Mouse (Mus musculus) liver, postnatal 0 days (tissue): ENCODE measurements around the gene Ppp6r2. TPM values are rescaled to one million over a fixed set of nuclear protein-coding genes. Genes with fewer than 3 reads are reported as not detected.

Experiments
- ATAC-seq: fragments of 200-750 bp; cut with Nextera tagmentation; 2 replicates; pipeline ENCODE4 v1.8.0; 2017; ENCODE audit warnings: mild to moderate bottlenecking, moderate library complexity
- DNase-seq: peaks from one replicate; pipeline ENCODE4 v3.0.0-alpha.2; 2016
- H3K27ac ChIP-seq: fragments of 300-500 bp; sonication (generic); 2 replicates; pipeline ENCODE4 v1.5.1; 2014; ENCODE audit warnings: antibody characterized with exemption, moderate library complexity, mild to moderate bottlenecking, low read depth
- H3K27me3 ChIP-seq: fragments of 300-500 bp; sonication (generic); 2 replicates; pipeline ENCODE4 v1.6.1; 2014; ENCODE audit warnings: low read length, control low read depth, mixed read lengths; ENCODE audit not compliant: insufficient read depth
- H3K36me3 ChIP-seq: fragments of 300-500 bp; sonication (generic); replicated peaks from 2 replicates; pipeline ENCODE4 v1.6.1; 2014; ENCODE audit warnings: mild to moderate bottlenecking, control low read depth, low read length, moderate library complexity, mixed read lengths; ENCODE audit not compliant: insufficient read depth
- H3K4me1 ChIP-seq: fragments of 300-500 bp; sonication (generic); 2 replicates; pipeline ENCODE4 v1.6.1; 2014; ENCODE audit warnings: antibody characterized with exemption, mild to moderate bottlenecking, control low read depth; ENCODE audit not compliant: insufficient read depth
- H3K4me2 ChIP-seq: fragments of 300-500 bp; sonication (generic); 2 replicates; pipeline ENCODE4 v1.6.1; 2014; ENCODE audit warnings: low read depth, mild to moderate bottlenecking, low read length, moderate library complexity, mixed read lengths
- H3K4me3 ChIP-seq: fragments of 300-500 bp; sonication (generic); 2 replicates; pipeline ENCODE4 v1.5.1; 2014; ENCODE audit warnings: low read depth, low read length
- H3K9ac ChIP-seq: fragments of 300-500 bp; sonication (generic); replicated peaks from 2 replicates; pipeline ENCODE4 v1.6.1; 2014; ENCODE audit warnings: mild to moderate bottlenecking, moderate library complexity
- H3K9me3 ChIP-seq: fragments of 300-500 bp; sonication (generic); 2 replicates; pipeline ENCODE4 v1.6.1; 2016; ENCODE audit warnings: mild to moderate bottlenecking, control low read depth, low read length, mixed read lengths
- CTCF ChIP-seq: sonication (generic); IDR thresholded peaks from 2 replicates; pipeline ENCODE4 v1.5.1; 2016; ENCODE audit warnings: antibody characterized with exemption, low read depth
- EP300 ChIP-seq: IDR thresholded peaks from 2 replicates; pipeline ENCODE4 v1.6.1; 2016; ENCODE audit warnings: antibody characterized with exemption, low read depth, mild to moderate bottlenecking
- WGBS: fragments of 180-500 bp; shearing (Covaris S2); extraction: QIAGEN DNeasy Blood & Tissue Kit; methylation state at CpG from one replicate; pipeline ENCODE4 v1.1.7; 2014; ENCODE audit not compliant: insufficient replicate concordance; 5-methylcytosine and 5-hydroxymethylcytosine counted together
- polyA plus RNA-seq: library from polyadenylated mRNA; unstranded; fragments of >200 nt; fragmentation: Nextera tagmentation; extraction: Ambion mirVana; gene quantifications from 2 replicates; pipeline ENCODE4 v1.2.1, GENCODE M21; 2015

Gene Ppp6r2
- polyA plus RNA-seq, 1 experiment from 2014 or later: 18.1 TPM

- peak; percentile 39 for DNase-seq
- TF ChIP-seq CTCF (no peak), EP300 (no peak)
- no peaks in the 10 kb centered on the region for H3K36me3 ChIP-seq
- peaks cover 18% of the 10 kb centered on the region for H3K4me1 ChIP-seq
- H3K4me3 ChIP-seq: peak overlapping the region; percentile 96
- peak overlapping the region; percentile 99 for H3K27ac ChIP-seq
- no peak for ATAC-seq
- peak overlapping the region; percentile 98 for H3K9ac ChIP-seq
- H3K4me2 ChIP-seq: peak overlapping the region; percentile 95
- no peaks in the 10 kb centered on the region for H3K9me3 ChIP-seq
- no peaks in the 10 kb centered on the region for H3K27me3 ChIP-seq
- WGBS: 32% methylated on average over 6 of the region's 6 CpGs
Observed at GRCm38 (mm10) chr15:89195261-89195681, 16.1 kb upstream of the Ppp6r2 start.

- no peak for TF ChIP-seq EP300
- TF ChIP-seq CTCF: no peak
- WGBS: under 1% methylated on average over 23 of the region's 25 CpGs
Observed at GRCm38 (mm10) chr15:89195690-89196312, 15.6 kb upstream of the Ppp6r2 start.

GRCm38 (mm10) chr15:89196313-89196706 lies 15.0 kb upstream of the Ppp6r2 start, which contains the start of gene Dennd6b:
Gene Dennd6b (minus strand): TSS chr15:89196496.
- Histone ChIP-seq H3K4me3 (peak within 1 kb of the TSS; percentile 96), H3K27me3 (no peaks in the 10 kb centered on the region), H3K4me2 (peak within 1 kb of the TSS; percentile 95), H3K4me1 (peaks cover 18% of the 10 kb centered on the region), H3K9me3 (no peaks in the 10 kb centered on the region), H3K9ac (peak within 1 kb of the TSS; percentile 98), H3K27ac (peak within 1 kb of the TSS; percentile 99), H3K36me3 (no peaks in the 10 kb centered on the region)
- WGBS: 0% methylated on average over 33 of the region's 38 CpGs
- peak; percentile 98 for ATAC-seq
- TF ChIP-seq EP300 (peak; percentile 38; the same call in 1 of the 2 replicates), CTCF (peak; percentile 97)
- peak; percentile 97 for DNase-seq

More at GRCm38 (mm10) chr15:89195690-89196312, 15.6 kb upstream of the Ppp6r2 start:
- H3K4me2 ChIP-seq: peak overlapping the region; percentile 95
- H3K4me1 ChIP-seq: peaks cover 18% of the 10 kb centered on the region
- no peaks in the 10 kb centered on the region for H3K36me3 ChIP-seq
- no peaks in the 10 kb centered on the region for H3K27me3 ChIP-seq
- peak overlapping the region; percentile 98 for H3K9ac ChIP-seq
- H3K4me3 ChIP-seq: peak overlapping the region; percentile 96
- ATAC-seq (peak; percentile 92), DNase-seq (peak; percentile 92)
- H3K9me3 ChIP-seq: no peaks in the 10 kb centered on the region
- H3K27ac ChIP-seq: peak overlapping the region; percentile 99

DNA sequence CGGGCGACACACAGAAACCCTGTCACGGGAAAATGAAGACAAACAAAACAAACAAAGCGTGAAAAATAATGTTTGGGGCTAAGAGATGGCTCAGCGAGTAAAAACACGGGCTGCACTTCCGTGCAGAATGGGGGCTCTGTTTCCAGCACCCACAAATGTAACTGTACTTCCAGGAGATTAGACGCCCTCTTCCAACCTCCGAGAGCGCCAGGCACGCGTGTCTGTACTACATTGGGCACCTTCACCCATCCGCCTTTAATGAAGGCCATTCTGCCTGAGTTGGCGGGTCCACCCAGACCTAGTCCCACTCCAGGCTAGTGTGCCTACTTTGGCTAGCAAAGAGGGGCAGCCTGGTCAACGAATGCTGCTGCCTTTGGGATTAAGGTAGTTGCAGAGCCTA lies 14.3 kb upstream of the Ppp6r2 start:
- TF ChIP-seq EP300: no peak
- TF ChIP-seq CTCF: no peak
- peak overlapping the region; percentile 99 for H3K27ac ChIP-seq
- no peak for ATAC-seq

GRCm38 (mm10) chr15:89207457-89207856 lies 3.9 kb upstream of the Ppp6r2 start:
- Histone ChIP-seq H3K9me3 (peaks cover 8% of the 10 kb centered on the region), H3K4me2 (no peak overlapping the region), H3K36me3 (no peaks in the 10 kb centered on the region), H3K27me3 (no peaks in the 10 kb centered on the region), H3K9ac (no peak overlapping the region), H3K4me1 (peaks cover 5% of the 10 kb centered on the region), H3K27ac (no peak overlapping the region), H3K4me3 (no peak overlapping the region)
- TF ChIP-seq CTCF: no peak
- TF ChIP-seq EP300: no peak
- WGBS: 75% methylated on average over 4 of the region's 4 CpGs
- ATAC-seq (no peak), DNase-seq (no peak)

More for the DNA sequence above, 14.3 kb upstream of the Ppp6r2 start:
- 72% methylated on average over 15 of the region's 15 CpGs for WGBS
- H3K4me1 ChIP-seq: peaks cover 18% of the 10 kb centered on the region
- no peaks in the 10 kb centered on the region for H3K27me3 ChIP-seq
- H3K9ac ChIP-seq: peak overlapping the region; percentile 98
- peak overlapping the region; percentile 96 for H3K4me3 ChIP-seq
- DNase-seq: peak; percentile 14
- peak overlapping the region; percentile 95 for H3K4me2 ChIP-seq
- no peaks in the 10 kb centered on the region for H3K36me3 ChIP-seq
- H3K9me3 ChIP-seq: no peaks in the 10 kb centered on the region

GRCm38 (mm10) chr15:89209886-89210761 lies 1.2 kb upstream of the Ppp6r2 start:
- Histone ChIP-seq H3K9me3 (no peaks in the 10 kb centered on the region), H3K27ac (peak overlapping the region; percentile 98), H3K4me3 (peak overlapping the region; percentile 98), H3K27me3 (no peaks in the 10 kb centered on the region), H3K4me2 (peak overlapping the region; percentile 87), H3K36me3 (no peaks in the 10 kb centered on the region), H3K9ac (peak overlapping the region; percentile 32), H3K4me1 (peaks cover 20% of the 10 kb centered on the region)
- peak; percentile 90 for TF ChIP-seq CTCF
- TF ChIP-seq EP300: peak; percentile 46; the same call in 1 of the 2 replicates
- 14% methylated on average over 22 of the region's 22 CpGs for WGBS
- ATAC-seq: peak; percentile 50
- DNase-seq: peak; percentile 91
